Mouse (Mus musculus): ENCODE measurements at regions not wholly inside any gene's neighbourhood (a gene's known extent, or its start where the extent isn't known, plus 50 kb on each side); places are given as distances from the start of the nearest gene placed in this dataset.

DNA sequence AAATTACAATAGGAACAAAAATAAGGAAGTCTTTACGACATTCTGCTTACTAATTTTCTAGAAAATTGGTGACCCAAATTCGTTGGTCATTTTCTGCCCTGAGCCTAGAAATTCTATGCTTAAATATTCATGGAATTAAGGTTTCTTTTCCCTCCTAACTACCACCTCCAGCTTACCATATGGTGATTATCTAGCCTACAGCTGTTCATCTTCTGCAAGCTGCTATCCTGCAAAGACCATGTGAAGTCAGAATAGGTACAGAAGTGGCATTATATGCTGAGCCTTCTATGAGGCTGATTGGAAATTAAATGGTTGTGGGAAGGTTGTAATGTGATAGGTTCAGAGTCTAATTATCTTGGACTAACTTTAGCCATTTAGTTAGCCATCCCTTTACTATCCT, 251.5 kb upstream of the Dmac1 start:
- no peaks in the 10 kb centered on the region for H3K36me3 ChIP-seq (ENCODE audit: insufficient read depth, low read length)
- DNase-seq (ENCODE audit: low spot score) (no peak), ATAC-seq (replicated peaks; ENCODE audit: low FRiP score, low read depth) (no peak)
- no peak overlapping the region for H3K4me2 ChIP-seq (ENCODE audit: low read length)
- H3K4me3 ChIP-seq (replicated peaks; ENCODE audit: low read depth, low read length) = no peak overlapping the region
- H3K9ac ChIP-seq (ENCODE audit: low read depth, low read length) = no peak overlapping the region
- no peaks in the 10 kb centered on the region for H3K27me3 ChIP-seq (ENCODE audit: insufficient read depth, low read length)
- H3K4me1 ChIP-seq (replicated peaks; ENCODE audit: insufficient read depth, low read length) = no peaks in the 10 kb centered on the region
- H3K27ac ChIP-seq = no peak overlapping the region
- H3K9me3 ChIP-seq (replicated peaks; ENCODE audit: low read length) = no peaks in the 10 kb centered on the region
- TF ChIP-seq CTCF (IDR thresholded peaks at IDR 0.05; ENCODE audit: low read depth) = no peak
- WGBS = 81% methylated on average over 2 of the region's 2 CpGs

DNA sequence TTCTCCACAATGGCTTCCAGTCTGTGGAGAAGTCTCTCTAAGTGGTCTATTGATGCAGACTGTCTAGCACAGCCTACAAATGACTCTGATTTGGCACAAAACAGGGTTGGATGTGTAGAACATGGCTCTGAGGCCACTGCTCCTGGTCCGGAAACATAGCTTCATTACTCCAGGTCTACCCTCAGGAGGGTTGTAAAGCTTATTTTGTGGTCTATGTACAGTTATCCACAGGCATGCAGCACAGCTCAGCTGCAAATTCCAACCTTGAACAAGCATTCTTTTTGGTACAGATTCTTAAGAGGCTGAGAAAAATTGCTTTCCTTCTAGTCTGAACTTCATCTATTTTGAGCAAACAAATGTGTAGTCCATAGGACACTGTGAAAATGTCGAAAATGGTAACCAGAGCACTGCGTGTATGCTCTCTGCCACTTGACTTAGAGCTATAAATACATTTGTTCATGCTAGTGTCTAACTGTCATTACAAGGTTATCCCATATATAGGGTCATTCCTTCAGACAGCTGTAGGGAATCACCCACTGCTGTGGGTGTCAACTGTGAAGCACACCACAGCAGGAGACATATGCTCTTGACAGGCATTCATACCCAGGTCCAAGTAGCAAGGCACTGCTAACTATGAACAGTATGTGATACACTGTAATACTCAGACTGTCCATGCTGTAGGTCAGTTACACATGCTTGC, 239.5 kb upstream of the Dmac1 start:
- Histone ChIP-seq H3K27me3 (ENCODE audit: insufficient read depth, low read length) (no peaks in the 10 kb centered on the region), H3K27ac (no peak overlapping the region), H3K9me3 (replicated peaks; ENCODE audit: low read length) (no peaks in the 10 kb centered on the region), H3K4me3 (replicated peaks; ENCODE audit: low read depth, low read length) (no peak overlapping the region), H3K36me3 (ENCODE audit: insufficient read depth, low read length) (no peaks in the 10 kb centered on the region), H3K9ac (ENCODE audit: low read depth, low read length) (no peak overlapping the region), H3K4me1 (replicated peaks; ENCODE audit: insufficient read depth, low read length) (no peaks in the 10 kb centered on the region), H3K4me2 (ENCODE audit: low read length) (no peak overlapping the region)
- TF ChIP-seq CTCF (IDR thresholded peaks at IDR 0.05; ENCODE audit: low read depth) = no peak
- 64% methylated on average over 3 of the region's 3 CpGs for WGBS
- no peak for ATAC-seq (replicated peaks; ENCODE audit: low FRiP score, low read depth)
- peak; percentile 29 for DNase-seq (ENCODE audit: low spot score)
